Mouse (Mus musculus) lung, embryonic 14.5 days (tissue): ENCODE data around the gene Cdc37. TPM values are rescaled to one million over a fixed set of nuclear protein-coding genes. Genes with fewer than 3 reads are reported as not detected.
A peak's percentile ranks its signal among the peaks of the same experiment; 100 is the strongest.

Source experiments
- ATAC-seq: fragments of 200-750 bp; cut with Nextera tagmentation; 2 replicates; pipeline ENCODE4 v1.8.0; 2017; ENCODE audit warnings: mild to moderate bottlenecking, moderate TSS enrichment, moderate library complexity; ENCODE audit not compliant: insufficient read depth
- DNase-seq: peaks from one replicate; pipeline ENCODE4 v3.0.0-alpha.2; 2015
- H3K27ac ChIP-seq: fragments of 300-500 bp; sonication (generic); 2 replicates; pipeline ENCODE4 v1.5.1; 2014; ENCODE audit warnings: low read depth, mild to moderate bottlenecking, moderate library complexity
- H3K27me3 ChIP-seq: fragments of 300-500 bp; sonication (generic); 2 replicates; pipeline ENCODE4 v1.6.1; 2014; ENCODE audit warnings: low read length, control low read depth; ENCODE audit not compliant: insufficient read depth
- H3K36me3 ChIP-seq: fragments of 300-500 bp; sonication (generic); 2 replicates; pipeline ENCODE4 v1.6.1; 2014; ENCODE audit warnings: control low read depth; ENCODE audit not compliant: insufficient read depth
- H3K4me1 ChIP-seq: fragments of 300-500 bp; sonication (generic); 2 replicates; pipeline ENCODE4 v1.6.1; 2014; ENCODE audit warnings: antibody characterized with exemption, control low read depth; ENCODE audit not compliant: insufficient read depth
- H3K4me2 ChIP-seq: fragments of 300-500 bp; sonication (generic); 2 replicates; pipeline ENCODE4 v1.6.1; 2014; ENCODE audit warnings: mild to moderate bottlenecking
- H3K4me3 ChIP-seq: fragments of 300-500 bp; sonication (generic); 2 replicates; pipeline ENCODE4 v1.5.1; 2014; ENCODE audit warnings: low read depth, low read length
- H3K9ac ChIP-seq: fragments of 300-500 bp; sonication (generic); 2 replicates; pipeline ENCODE4 v1.6.1; 2014
- H3K9me3 ChIP-seq: fragments of 300-500 bp; sonication (generic); 2 replicates; pipeline ENCODE4 v1.6.1; 2016; ENCODE audit warnings: low read depth, low read length, control low read depth
- CTCF ChIP-seq: IDR thresholded peaks from 2 replicates; pipeline ENCODE4 v1.5.1; 2016; ENCODE audit warnings: antibody characterized with exemption, low read depth
- WGBS: fragments of 180-500 bp; shearing (Covaris S2); extraction: QIAGEN DNeasy Blood & Tissue Kit; methylation state at CpG from one replicate; pipeline ENCODE4 v1.1.7; 2014; 5-methylcytosine and 5-hydroxymethylcytosine counted together
- polyA plus RNA-seq: library from polyadenylated mRNA; unstranded; fragments of >200 nt; fragmentation: Nextera tagmentation; extraction: Ambion mirVana; gene quantifications from 2 replicates; pipeline ENCODE4 v1.2.1, GENCODE M21; 2014

The Cdc37 gene
- polyA plus RNA-seq, 1 experiment from 2014 or later: 352 TPM

DNA sequence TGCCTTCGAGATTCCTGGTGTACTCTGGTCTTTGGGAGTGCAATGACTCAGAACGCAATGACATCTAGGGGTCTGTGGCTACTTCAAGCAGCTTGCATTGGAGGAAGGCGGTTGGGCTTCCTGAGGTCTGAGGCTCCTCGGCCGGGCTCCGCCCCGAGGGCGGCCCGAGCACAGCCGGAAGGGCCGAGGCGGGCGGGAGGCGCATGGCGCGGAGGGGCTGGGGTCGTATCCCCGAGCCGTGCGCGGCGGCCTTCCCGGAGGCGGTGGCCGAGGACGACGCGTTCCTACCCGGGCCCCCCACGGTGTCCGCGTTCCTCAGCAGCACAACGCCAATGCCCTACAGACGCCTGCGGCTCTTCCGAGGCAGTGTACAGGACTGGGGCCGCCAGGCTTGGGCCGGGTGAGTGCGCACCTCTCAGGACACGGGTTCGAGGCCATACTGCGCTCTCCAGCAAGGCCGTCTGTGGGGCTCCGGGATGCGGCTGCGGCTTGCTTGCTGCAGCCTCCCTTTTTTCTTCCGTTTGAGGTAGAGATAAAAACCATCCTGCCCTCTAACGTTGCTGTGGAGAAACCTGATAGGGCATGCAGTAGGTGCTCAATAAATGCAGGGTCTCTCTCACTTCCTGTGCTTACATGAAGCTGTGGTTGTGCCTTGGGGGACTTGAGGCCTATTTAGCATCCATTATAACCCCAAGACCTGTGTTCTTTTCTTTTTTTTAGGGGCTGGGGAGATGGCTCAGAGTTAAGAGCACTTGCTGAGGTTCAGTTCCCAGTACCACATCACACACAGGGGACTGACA, 31.8 kb upstream of the Cdc37 start:
- ATAC-seq: peak; percentile 69
- peak overlapping the region; percentile 70 for H3K4me2 ChIP-seq
- H3K4me1 ChIP-seq: no peaks in the 10 kb centered on the region
- H3K27me3 ChIP-seq: peaks cover 3% of the 10 kb centered on the region; the same call in 1 of the 2 replicates
- no peaks in the 10 kb centered on the region for H3K9me3 ChIP-seq
- no peak overlapping the region; the same call in 1 of the 2 replicates for H3K27ac ChIP-seq
- peak; percentile 80 for DNase-seq
- TF ChIP-seq CTCF: no peak
- peak overlapping the region; percentile 48; the same call in 1 of the 2 replicates for H3K9ac ChIP-seq
- peak overlapping the region; percentile 41 for H3K4me3 ChIP-seq
- H3K36me3 ChIP-seq: no peaks in the 10 kb centered on the region
- WGBS: 5% methylated on average over 48 of the region's 48 CpGs

DNA sequence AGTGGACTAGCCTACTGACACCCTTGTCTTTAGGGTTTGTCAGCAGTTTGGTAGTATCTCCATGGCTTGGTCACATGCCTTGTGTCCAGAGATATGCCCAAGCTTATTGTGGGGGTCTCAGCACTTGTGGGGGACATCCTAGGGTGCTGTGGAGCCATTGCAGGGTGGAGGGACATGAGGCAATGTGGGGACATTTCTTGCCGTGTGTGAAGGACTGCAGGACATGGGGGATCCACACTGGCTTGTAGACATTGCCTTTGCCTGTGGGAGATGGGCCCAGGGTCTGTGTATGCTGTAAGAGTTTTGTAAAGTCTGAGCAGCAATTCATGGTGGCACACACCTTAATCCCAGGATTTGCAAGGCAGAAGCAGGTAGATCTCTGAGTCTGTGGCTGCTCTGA, 31.1 kb upstream of the Cdc37 start:
- no peak for DNase-seq
- Histone ChIP-seq H3K27ac (peak overlapping the region; percentile 8; the same call in 1 of the 2 replicates), H3K9ac (no peak overlapping the region; the same call in 1 of the 2 replicates), H3K4me3 (no peak overlapping the region), H3K36me3 (no peaks in the 10 kb centered on the region), H3K4me2 (no peak overlapping the region), H3K4me1 (no peaks in the 10 kb centered on the region), H3K9me3 (no peaks in the 10 kb centered on the region), H3K27me3 (peaks cover 3% of the 10 kb centered on the region; the same call in 1 of the 2 replicates)
- WGBS: 60% methylated on average over 1 of the region's 1 CpGs
- ATAC-seq: no peak
- TF ChIP-seq CTCF: no peak

DNA sequence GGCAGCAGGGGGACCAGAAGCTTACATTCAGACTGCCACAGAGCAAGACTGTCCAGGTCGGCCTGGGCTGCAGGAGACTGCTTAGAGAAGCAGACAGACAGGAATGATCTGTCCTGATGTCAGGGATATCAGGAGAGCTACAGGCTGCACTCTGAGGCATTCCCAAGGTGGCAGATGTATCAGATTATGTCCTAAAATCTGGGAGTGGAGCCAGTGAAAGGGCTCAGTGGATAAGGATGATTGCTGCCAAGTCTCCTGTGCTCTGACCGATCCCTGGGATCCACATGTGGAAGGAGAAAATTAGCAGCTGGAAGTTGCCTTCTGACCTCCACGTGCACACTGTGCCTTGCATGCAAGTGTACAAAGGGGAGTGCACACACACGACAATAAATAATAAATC, 30.6 kb upstream of the Cdc37 start:
- H3K36me3 ChIP-seq: no peaks in the 10 kb centered on the region
- DNase-seq (no peak), ATAC-seq (no peak)
- 43% methylated on average over 4 of the region's 4 CpGs for WGBS
- H3K27me3 ChIP-seq: peaks cover 3% of the 10 kb centered on the region; the same call in 1 of the 2 replicates
- no peaks in the 10 kb centered on the region for H3K4me1 ChIP-seq
- H3K9ac ChIP-seq: no peak overlapping the region
- no peak overlapping the region for H3K4me2 ChIP-seq
- H3K4me3 ChIP-seq: no peak overlapping the region
- H3K9me3 ChIP-seq: no peaks in the 10 kb centered on the region
- no peak for TF ChIP-seq CTCF
- H3K27ac ChIP-seq: 0 out of 2 replicates have a peak overlapping the region, but pooled peaks have one; percentile 6

DNA sequence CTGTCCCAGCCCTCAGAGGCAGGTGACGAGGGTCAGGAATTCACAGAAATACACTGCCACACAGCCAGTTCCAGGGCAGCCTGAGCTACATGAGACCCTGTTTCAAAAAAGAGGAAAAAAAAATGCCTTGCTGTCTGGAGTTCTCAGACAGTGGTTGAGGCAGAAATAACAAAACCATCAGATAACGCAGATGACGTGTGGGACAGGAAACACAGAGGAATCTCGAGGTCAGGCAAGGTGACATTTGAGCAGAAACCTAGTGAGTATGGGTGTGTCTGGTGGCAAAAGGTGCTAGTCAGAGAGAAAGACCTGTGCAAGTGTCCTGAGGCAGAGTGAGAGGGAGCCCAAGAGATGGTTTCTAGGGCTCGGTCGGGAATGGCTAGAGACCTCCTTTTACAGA, 22.6 kb upstream of the Cdc37 start:
- H3K4me1 ChIP-seq: peaks cover 4% of the 10 kb centered on the region; the same call in 1 of the 2 replicates
- 61% methylated on average over 6 of the region's 6 CpGs for WGBS
- no peaks in the 10 kb centered on the region for H3K36me3 ChIP-seq
- H3K9ac ChIP-seq: no peak overlapping the region
- H3K4me2 ChIP-seq: no peak overlapping the region
- no peak overlapping the region for H3K27ac ChIP-seq
- no peak for TF ChIP-seq CTCF
- H3K9me3 ChIP-seq: no peaks in the 10 kb centered on the region
- ATAC-seq (no peak), DNase-seq (no peak)
- H3K27me3 ChIP-seq: no peaks in the 10 kb centered on the region
- H3K4me3 ChIP-seq: no peak overlapping the region

DNA sequence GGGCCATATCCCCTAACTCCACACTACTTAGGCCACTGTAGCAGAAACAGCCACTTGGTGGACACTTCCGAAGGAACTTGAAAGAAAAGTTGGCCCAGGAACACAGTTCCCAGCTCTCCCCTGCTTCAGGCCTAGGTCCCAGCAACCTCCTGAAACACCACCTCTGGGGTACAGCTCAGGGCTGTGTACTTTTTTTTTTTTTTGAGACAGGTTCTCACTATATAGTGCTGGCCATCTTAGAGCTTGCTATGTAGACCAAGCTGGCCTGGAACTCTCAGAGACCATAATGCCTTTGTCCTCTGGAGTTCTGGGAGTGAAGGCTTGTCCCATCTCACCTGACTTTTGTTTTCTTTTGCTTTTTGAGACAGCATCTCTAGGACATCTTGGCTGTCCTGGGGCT, 19.4 kb upstream of the Cdc37 start:
- Histone ChIP-seq H3K4me1 (peaks cover 19% of the 10 kb centered on the region), H3K27ac (no peak overlapping the region), H3K4me2 (peak overlapping the region; percentile 93), H3K9ac (no peak overlapping the region), H3K4me3 (no peak overlapping the region), H3K36me3 (no peaks in the 10 kb centered on the region), H3K27me3 (peaks cover 31% of the 10 kb centered on the region), H3K9me3 (no peaks in the 10 kb centered on the region)
- TF ChIP-seq CTCF: no peak
- ATAC-seq (peak; percentile 0; the same call in 1 of the 2 replicates), DNase-seq (no peak)
- 48% methylated on average over 1 of the region's 1 CpGs for WGBS

DNA sequence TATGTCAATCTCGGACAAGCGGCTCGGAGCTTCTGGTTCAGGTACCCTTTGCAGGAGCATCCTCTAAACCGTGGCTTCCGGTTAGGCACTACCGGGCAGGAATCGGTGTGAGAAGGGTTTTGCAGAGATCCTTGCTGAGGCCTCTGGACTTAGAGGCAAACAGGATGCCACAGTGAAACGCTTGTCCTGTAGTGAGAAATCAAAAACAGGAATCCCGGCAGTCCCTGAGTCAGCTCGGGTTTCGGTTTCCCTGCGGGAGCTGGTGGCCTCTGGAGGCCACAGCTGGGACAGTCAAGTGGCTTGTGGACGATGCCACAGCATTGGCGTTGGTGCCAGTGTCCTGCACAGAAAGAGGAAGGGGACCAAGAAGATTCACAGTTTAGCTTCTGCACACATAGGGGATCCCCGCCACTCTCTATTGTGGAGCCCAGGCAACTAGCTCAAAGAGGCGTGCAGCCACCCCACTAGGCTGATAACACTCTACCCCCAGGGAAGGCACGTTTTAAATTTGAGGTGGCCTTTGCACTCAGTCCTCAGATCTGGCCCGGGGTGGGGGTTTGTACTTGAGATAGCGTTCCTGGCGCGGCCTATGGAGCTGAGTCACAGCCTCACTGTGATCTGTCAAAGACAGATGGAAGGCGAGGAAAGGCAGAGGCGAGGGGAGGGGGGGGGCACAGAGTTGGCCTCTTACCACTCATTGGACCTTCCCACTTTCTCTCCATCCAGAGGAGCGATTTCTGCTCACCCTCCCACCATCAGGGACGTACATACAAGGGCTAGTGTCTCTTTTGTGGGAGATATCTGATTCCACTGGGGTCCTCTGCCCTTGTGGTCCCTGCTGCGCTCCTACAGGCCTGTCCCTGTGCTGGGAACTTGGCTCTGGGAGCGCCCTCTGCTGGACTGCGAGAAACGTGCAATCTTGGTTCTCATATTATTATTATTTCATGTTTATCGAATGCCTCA, 18.7 kb upstream of the Cdc37 start:
- TF ChIP-seq CTCF: peak; percentile 95
- Histone ChIP-seq H3K36me3 (no peaks in the 10 kb centered on the region), H3K27me3 (peaks cover 38% of the 10 kb centered on the region), H3K27ac (peak overlapping the region; percentile 87), H3K4me2 (peak overlapping the region; percentile 93), H3K9me3 (no peaks in the 10 kb centered on the region), H3K9ac (peak overlapping the region; percentile 24; the same call in 1 of the 2 replicates), H3K4me1 (peaks cover 19% of the 10 kb centered on the region), H3K4me3 (peak overlapping the region; percentile 13)
- ATAC-seq: peak; percentile 72
- peak; percentile 89 for DNase-seq
- 7% methylated on average over 30 of the region's 30 CpGs for WGBS
